Mouse (Mus musculus) liver, postnatal 0 days (tissue): Measurements from ENCODE around the gene Acoxl. TPM values are rescaled to one million over a fixed set of nuclear protein-coding genes. Genes with fewer than 3 reads are reported as not detected.

ENCODE experiments used
- ATAC-seq: fragments of 200-750 bp; cut with Nextera tagmentation; 2 replicates; pipeline ENCODE4 v1.8.0; 2017; ENCODE audit warnings: mild to moderate bottlenecking, moderate library complexity
- DNase-seq: peaks from one replicate; pipeline ENCODE4 v3.0.0-alpha.2; 2016
- H3K27ac ChIP-seq: fragments of 300-500 bp; sonication (generic); 2 replicates; pipeline ENCODE4 v1.5.1; 2014; ENCODE audit warnings: antibody characterized with exemption, moderate library complexity, mild to moderate bottlenecking, low read depth
- H3K27me3 ChIP-seq: fragments of 300-500 bp; sonication (generic); 2 replicates; pipeline ENCODE4 v1.6.1; 2014; ENCODE audit warnings: low read length, control low read depth, mixed read lengths; ENCODE audit not compliant: insufficient read depth
- H3K36me3 ChIP-seq: fragments of 300-500 bp; sonication (generic); replicated peaks from 2 replicates; pipeline ENCODE4 v1.6.1; 2014; ENCODE audit warnings: mild to moderate bottlenecking, control low read depth, low read length, moderate library complexity, mixed read lengths; ENCODE audit not compliant: insufficient read depth
- H3K4me1 ChIP-seq: fragments of 300-500 bp; sonication (generic); 2 replicates; pipeline ENCODE4 v1.6.1; 2014; ENCODE audit warnings: antibody characterized with exemption, mild to moderate bottlenecking, control low read depth; ENCODE audit not compliant: insufficient read depth
- H3K4me2 ChIP-seq: fragments of 300-500 bp; sonication (generic); 2 replicates; pipeline ENCODE4 v1.6.1; 2014; ENCODE audit warnings: low read depth, mild to moderate bottlenecking, low read length, moderate library complexity, mixed read lengths
- H3K4me3 ChIP-seq: fragments of 300-500 bp; sonication (generic); 2 replicates; pipeline ENCODE4 v1.5.1; 2014; ENCODE audit warnings: low read depth, low read length
- H3K9ac ChIP-seq: fragments of 300-500 bp; sonication (generic); replicated peaks from 2 replicates; pipeline ENCODE4 v1.6.1; 2014; ENCODE audit warnings: mild to moderate bottlenecking, moderate library complexity
- H3K9me3 ChIP-seq: fragments of 300-500 bp; sonication (generic); 2 replicates; pipeline ENCODE4 v1.6.1; 2016; ENCODE audit warnings: mild to moderate bottlenecking, control low read depth, low read length, mixed read lengths
- CTCF ChIP-seq: sonication (generic); IDR thresholded peaks from 2 replicates; pipeline ENCODE4 v1.5.1; 2016; ENCODE audit warnings: antibody characterized with exemption, low read depth
- EP300 ChIP-seq: IDR thresholded peaks from 2 replicates; pipeline ENCODE4 v1.6.1; 2016; ENCODE audit warnings: antibody characterized with exemption, low read depth, mild to moderate bottlenecking
- WGBS: fragments of 180-500 bp; shearing (Covaris S2); extraction: QIAGEN DNeasy Blood & Tissue Kit; methylation state at CpG from one replicate; pipeline ENCODE4 v1.1.7; 2014; ENCODE audit not compliant: insufficient replicate concordance; 5-methylcytosine and 5-hydroxymethylcytosine counted together
- polyA plus RNA-seq: library from polyadenylated mRNA; unstranded; fragments of >200 nt; fragmentation: Nextera tagmentation; extraction: Ambion mirVana; gene quantifications from 2 replicates; pipeline ENCODE4 v1.2.1, GENCODE M21; 2015

Acoxl gene
- polyA plus RNA-seq, 1 experiment from 2014 or later = 0.05 TPM

DNA sequence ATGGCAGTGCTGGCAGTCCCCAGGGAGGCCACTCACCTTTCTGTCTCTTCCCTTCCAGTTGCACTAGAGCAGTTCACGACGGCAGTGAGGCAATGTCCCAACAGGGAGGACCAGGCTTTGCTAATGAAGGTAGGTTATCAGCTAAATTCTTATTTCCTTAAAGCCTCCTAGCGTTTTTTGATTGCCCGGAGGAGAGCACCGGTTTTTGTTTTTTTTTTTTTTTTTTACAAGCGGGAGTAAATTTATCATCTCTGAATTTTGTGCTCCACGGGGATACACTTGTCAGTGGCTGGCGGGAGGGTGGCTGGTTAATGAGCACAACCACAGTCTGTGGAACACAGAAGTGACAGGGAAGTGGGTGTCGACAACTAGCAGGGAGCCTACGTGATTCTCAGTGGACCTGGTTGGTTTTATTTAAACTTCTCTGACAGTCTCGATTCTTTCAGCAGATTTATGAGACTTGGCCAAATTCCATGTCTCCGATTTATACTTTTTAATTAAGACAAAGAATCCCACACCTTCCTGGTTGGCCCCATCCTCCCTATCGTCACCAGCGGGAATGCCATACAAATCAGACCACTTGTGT, 247.7 kb downstream of the Acoxl start:
- no peak overlapping the region for H3K27ac ChIP-seq
- H3K9me3 ChIP-seq = no peaks in the 10 kb centered on the region
- H3K36me3 ChIP-seq = no peaks in the 10 kb centered on the region
- WGBS = 54% methylated on average over 14 of the region's 14 CpGs
- TF ChIP-seq EP300 (no peak), CTCF (no peak)
- ATAC-seq = no peak
- H3K27me3 ChIP-seq = no peaks in the 10 kb centered on the region
- H3K4me2 ChIP-seq = no peak overlapping the region
- peaks cover 10% of the 10 kb centered on the region for H3K4me1 ChIP-seq
- H3K4me3 ChIP-seq = no peak overlapping the region
- DNase-seq = no peak
- no peak overlapping the region for H3K9ac ChIP-seq

DNA sequence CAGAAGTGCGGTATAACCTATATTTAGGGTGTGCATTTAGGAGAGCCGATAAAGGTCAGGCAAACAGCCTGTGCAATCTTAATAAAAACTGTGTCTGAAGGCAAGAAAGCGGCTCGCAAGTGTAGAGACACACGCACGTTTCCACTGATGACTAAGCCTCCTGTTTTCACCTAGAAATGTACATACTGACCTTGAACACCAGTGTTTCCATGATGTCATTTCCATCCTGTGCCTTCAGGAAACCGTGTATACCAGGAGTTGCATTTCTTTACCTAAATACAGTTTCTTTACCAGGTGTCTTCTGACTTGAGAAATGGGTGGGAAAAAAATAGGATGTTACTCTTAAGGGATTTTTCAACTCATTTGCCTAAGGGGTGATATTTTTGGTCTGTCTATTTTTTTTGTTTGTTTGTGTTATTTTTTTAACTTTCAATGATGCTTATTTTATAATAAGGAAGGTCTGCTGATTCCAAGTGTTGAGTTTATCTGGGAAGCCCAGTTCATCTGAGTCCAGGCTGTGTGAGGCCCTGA, 248.4 kb downstream of the Acoxl start:
- no peak overlapping the region for H3K9ac ChIP-seq
- DNase-seq = no peak
- no peaks in the 10 kb centered on the region for H3K9me3 ChIP-seq
- no peak for TF ChIP-seq CTCF
- TF ChIP-seq EP300 = no peak
- ATAC-seq = no peak
- H3K27ac ChIP-seq = no peak overlapping the region
- H3K4me2 ChIP-seq = no peak overlapping the region
- 67% methylated on average over 7 of the region's 7 CpGs for WGBS
- no peaks in the 10 kb centered on the region for H3K27me3 ChIP-seq
- H3K36me3 ChIP-seq = no peaks in the 10 kb centered on the region
- peaks cover 13% of the 10 kb centered on the region for H3K4me1 ChIP-seq
- no peak overlapping the region for H3K4me3 ChIP-seq

DNA sequence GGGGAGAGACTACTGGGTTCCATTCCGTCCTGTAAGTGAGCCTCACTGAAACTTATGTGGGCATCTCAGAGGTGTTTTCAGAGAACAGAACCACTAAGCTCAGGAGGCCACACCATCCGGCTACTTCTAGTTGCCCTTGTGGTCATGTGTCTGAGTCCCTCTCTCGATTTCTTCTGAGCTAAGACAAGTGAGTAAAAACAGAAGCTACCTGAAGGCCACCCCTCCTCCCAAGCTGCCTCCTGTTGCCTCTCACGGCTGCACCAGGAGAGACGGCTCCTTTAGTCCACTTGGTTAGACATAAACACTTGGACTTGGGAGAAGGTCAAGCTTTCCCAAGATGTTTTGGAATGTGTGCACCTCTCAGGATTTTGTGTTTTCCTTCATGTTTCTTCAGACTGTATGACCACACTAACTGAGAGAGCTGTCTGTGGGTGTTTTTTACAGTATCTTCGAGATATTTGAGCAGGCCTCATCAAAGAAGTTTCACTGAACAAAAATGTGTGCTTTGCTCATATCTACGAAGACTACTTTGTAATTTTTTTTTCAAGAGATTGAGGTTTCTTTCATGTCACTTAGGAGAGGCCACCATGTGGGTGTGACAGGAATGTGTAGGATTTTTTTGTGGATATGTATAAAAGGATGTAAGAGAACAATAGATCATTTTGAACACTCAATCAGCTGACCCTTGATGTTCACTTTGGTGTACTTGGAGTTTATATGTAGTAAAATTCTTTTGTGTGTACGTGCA, 249.3 kb downstream of the Acoxl start:
- 81% methylated on average over 8 of the region's 8 CpGs for WGBS
- H3K36me3 ChIP-seq = no peaks in the 10 kb centered on the region
- ATAC-seq (no peak), DNase-seq (no peak)
- no peaks in the 10 kb centered on the region for H3K27me3 ChIP-seq
- no peak overlapping the region for H3K4me3 ChIP-seq
- H3K4me2 ChIP-seq = no peak overlapping the region
- peaks cover 9% of the 10 kb centered on the region; the same call in 1 of the 2 replicates for H3K4me1 ChIP-seq
- H3K9me3 ChIP-seq = no peaks in the 10 kb centered on the region
- no peak overlapping the region for H3K9ac ChIP-seq
- TF ChIP-seq EP300 (no peak), CTCF (no peak)
- no peak overlapping the region for H3K27ac ChIP-seq

DNA sequence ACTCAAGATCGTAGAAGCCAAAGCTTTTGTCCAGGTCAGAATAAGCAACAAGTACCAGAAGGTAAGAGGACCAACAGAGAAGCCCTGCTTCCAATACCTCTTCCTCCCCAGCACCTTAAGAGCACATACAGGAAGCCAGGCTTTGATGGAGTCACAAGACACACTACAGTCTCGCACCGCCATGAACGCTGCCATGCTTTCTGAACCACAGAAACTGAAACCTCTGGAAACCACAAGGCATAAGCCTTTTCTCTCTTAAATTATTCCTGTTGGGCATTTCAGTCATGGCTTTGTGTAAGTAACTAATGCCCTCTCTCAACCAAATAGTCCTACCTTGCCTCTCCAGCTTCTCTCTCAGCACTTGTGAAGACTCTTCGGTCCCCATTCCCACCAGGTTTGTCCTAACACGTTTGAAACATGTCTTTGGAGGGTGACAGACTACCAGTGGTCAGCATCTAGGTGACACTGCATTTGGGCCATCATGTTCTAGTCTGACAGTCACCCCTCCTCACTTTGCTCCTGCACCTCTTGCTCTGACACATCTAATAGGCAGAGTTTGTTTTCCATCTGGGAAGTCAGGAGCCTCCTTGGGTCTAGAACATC, 251.7 kb downstream of the Acoxl start:
- no peak for TF ChIP-seq CTCF
- no peak for TF ChIP-seq EP300

DNA sequence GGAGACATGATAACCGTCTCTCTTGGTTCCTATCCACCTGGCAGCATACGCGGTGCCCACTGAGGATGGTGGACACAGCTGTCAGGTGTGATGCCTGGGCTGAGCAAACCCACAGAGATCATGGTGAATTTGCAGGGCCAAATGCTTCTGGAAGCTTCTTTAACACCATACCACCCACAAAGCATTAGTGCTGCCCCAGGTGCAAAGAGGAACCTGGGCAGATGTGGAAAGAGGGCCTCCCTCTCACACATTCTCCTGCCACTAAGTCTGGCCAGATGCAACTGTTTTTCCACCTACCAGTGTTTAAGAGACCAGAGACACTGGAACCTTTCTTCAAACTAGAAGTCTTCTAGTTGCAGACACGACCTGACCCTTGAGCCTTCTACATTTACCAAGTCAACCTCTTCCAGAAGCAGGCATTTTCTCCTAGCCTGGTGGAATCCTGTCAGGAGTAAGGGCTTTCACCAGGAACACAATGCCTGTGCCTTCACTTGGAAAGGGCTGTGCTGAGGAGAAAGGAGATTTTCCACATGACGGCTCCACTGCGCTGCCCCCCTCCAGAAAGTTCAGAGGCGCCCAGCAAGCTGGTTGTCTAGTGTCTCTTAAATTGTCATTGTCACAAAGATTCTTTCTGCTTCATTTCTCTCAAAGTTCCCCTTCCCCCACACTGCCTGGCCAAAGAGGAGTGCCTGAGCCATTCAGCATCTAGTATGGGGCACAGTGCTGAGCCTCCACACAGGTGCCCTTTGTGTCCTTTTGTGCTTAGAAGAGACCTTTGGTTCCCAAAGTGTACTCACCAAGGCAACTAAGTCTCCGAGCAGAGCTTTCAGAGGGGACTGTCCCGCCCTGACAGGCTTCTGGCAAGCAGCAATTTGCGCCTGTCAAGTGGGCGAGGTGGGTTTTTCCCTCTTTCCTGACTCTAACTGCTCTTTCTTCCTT, 253.0 kb downstream of the Acoxl start:
- Histone ChIP-seq H3K9ac (no peak overlapping the region), H3K4me3 (no peak overlapping the region), H3K27ac (no peak overlapping the region), H3K36me3 (no peaks in the 10 kb centered on the region), H3K4me1 (peaks cover 19% of the 10 kb centered on the region), H3K4me2 (no peak overlapping the region), H3K9me3 (no peaks in the 10 kb centered on the region), H3K27me3 (no peaks in the 10 kb centered on the region)
- 75% methylated on average over 11 of the region's 11 CpGs for WGBS
- ATAC-seq (peak; percentile 33), DNase-seq (no peak)
- TF ChIP-seq EP300 = no peak
- TF ChIP-seq CTCF = no peak

More for the DNA sequence above, 251.7 kb downstream of the Acoxl start:
- DNase-seq (no peak), ATAC-seq (no peak)
- no peak overlapping the region for H3K9ac ChIP-seq
- no peaks in the 10 kb centered on the region for H3K36me3 ChIP-seq
- H3K4me2 ChIP-seq = no peak overlapping the region
- H3K27me3 ChIP-seq = no peaks in the 10 kb centered on the region
- 78% methylated on average over 6 of the region's 6 CpGs for WGBS
- H3K4me1 ChIP-seq = peaks cover 16% of the 10 kb centered on the region
- H3K27ac ChIP-seq = no peak overlapping the region
- no peaks in the 10 kb centered on the region for H3K9me3 ChIP-seq
- no peak overlapping the region for H3K4me3 ChIP-seq
